Mouse (Mus musculus) heart, embryonic 11.5 days (tissue): ENCODE data around the gene Pcsk4. TPM values are rescaled to one million over a fixed set of nuclear protein-coding genes. Genes with fewer than 3 reads are reported as not detected.

Experiments
- ATAC-seq: fragments of 200-750 bp; cut with Nextera tagmentation; replicated peaks from 2 replicates; pipeline ENCODE4 v1.8.0; 2017; ENCODE audit warnings: moderate library complexity; ENCODE audit not compliant: insufficient number of reproducible peaks, low FRiP score, low TSS enrichment
- H3K27ac ChIP-seq: fragments of 300-500 bp; sonication (generic); 2 replicates; pipeline ENCODE4 v1.5.1; 2014; ENCODE audit warnings: mild to moderate bottlenecking, low read depth, low read length
- H3K27me3 ChIP-seq: fragments of 300-500 bp; sonication (generic); 2 replicates; pipeline ENCODE4 v1.6.1; 2014; ENCODE audit warnings: mild to moderate bottlenecking, low read length, mixed read lengths; ENCODE audit not compliant: control insufficient read depth, insufficient read depth
- H3K36me3 ChIP-seq: fragments of 300-500 bp; sonication (generic); 2 replicates; pipeline ENCODE4 v1.6.1; 2014; ENCODE audit warnings: mild to moderate bottlenecking, low read length, moderate library complexity, mixed read lengths; ENCODE audit not compliant: control insufficient read depth, insufficient read depth
- H3K4me1 ChIP-seq: fragments of 300-500 bp; sonication (generic); 2 replicates; pipeline ENCODE4 v1.6.1; 2014; ENCODE audit warnings: low read length; ENCODE audit not compliant: control insufficient read depth, insufficient read depth
- H3K4me2 ChIP-seq: fragments of 300-500 bp; sonication (generic); 2 replicates; pipeline ENCODE4 v1.6.1; 2014; ENCODE audit warnings: mild to moderate bottlenecking, moderate library complexity
- H3K4me3 ChIP-seq: fragments of 300-500 bp; sonication (generic); 2 replicates; pipeline ENCODE4 v1.5.1; 2014; ENCODE audit warnings: low read depth, low read length
- H3K9ac ChIP-seq: fragments of 300-500 bp; sonication (generic); 2 replicates; pipeline ENCODE4 v1.6.1; 2014; ENCODE audit warnings: mild to moderate bottlenecking, low read depth, low read length, moderate library complexity
- H3K9me3 ChIP-seq: fragments of 300-500 bp; sonication (generic); replicated peaks from 2 replicates; pipeline ENCODE4 v1.6.1; 2016; ENCODE audit warnings: low read length; ENCODE audit not compliant: control insufficient read depth
- WGBS: fragments of 180-500 bp; shearing (Covaris S2); extraction: QIAGEN DNeasy Blood & Tissue Kit; methylation state at CpG from one replicate; pipeline ENCODE4 v1.1.7; 2014; ENCODE audit not compliant: insufficient replicate concordance; 5-methylcytosine and 5-hydroxymethylcytosine counted together
- polyA plus RNA-seq: library from polyadenylated mRNA; unstranded; fragments of >200 nt; fragmentation: Nextera tagmentation; extraction: Ambion mirVana; gene quantifications from 2 replicates; pipeline ENCODE4 v1.2.1, GENCODE M21; 2014

Gene Pcsk4
- polyA plus RNA-seq, 1 experiment from 2014 or later = 1.6 TPM

DNA sequence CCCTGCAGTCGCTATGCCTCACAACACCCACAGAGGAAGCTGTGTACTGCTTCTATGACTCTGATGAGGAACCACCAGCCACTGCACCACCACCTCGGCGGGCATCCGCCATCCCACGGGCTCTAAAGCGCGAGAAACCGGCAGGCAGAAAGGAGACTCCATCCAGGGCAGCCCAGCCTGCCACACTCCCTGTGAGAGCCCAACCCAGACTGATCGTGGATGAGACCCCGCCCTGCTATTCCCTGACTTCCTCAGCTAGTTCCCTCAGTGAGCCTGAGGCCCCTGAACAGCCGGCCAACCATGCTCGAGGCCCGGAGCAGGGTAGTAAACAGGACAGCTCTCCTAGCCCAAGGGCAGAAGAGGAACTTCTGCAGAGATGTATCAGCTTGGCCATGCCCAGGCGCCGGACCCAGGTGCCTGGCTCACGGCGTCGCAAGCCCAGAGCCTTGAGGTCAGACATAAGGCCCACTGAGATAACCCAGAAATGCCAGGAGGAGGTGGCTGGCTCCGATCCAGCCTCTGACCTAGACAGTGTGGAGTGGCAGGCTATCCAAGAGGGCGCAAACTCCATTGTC lies 15.6 kb downstream of the Pcsk4 start:
- Histone ChIP-seq H3K9ac (0 out of 2 replicates have a peak overlapping the region, but pooled peaks have one; percentile 0), H3K27ac (no peak overlapping the region), H3K9me3 (no peaks in the 10 kb centered on the region), H3K4me1 (peaks cover 43% of the 10 kb centered on the region), H3K4me3 (no peak overlapping the region), H3K4me2 (no peak overlapping the region), H3K27me3 (peaks cover 90% of the 10 kb centered on the region), H3K36me3 (peaks cover 3% of the 10 kb centered on the region; the same call in 1 of the 2 replicates)
- no peak for ATAC-seq
- WGBS = 37% methylated on average over 20 of the region's 20 CpGs

DNA sequence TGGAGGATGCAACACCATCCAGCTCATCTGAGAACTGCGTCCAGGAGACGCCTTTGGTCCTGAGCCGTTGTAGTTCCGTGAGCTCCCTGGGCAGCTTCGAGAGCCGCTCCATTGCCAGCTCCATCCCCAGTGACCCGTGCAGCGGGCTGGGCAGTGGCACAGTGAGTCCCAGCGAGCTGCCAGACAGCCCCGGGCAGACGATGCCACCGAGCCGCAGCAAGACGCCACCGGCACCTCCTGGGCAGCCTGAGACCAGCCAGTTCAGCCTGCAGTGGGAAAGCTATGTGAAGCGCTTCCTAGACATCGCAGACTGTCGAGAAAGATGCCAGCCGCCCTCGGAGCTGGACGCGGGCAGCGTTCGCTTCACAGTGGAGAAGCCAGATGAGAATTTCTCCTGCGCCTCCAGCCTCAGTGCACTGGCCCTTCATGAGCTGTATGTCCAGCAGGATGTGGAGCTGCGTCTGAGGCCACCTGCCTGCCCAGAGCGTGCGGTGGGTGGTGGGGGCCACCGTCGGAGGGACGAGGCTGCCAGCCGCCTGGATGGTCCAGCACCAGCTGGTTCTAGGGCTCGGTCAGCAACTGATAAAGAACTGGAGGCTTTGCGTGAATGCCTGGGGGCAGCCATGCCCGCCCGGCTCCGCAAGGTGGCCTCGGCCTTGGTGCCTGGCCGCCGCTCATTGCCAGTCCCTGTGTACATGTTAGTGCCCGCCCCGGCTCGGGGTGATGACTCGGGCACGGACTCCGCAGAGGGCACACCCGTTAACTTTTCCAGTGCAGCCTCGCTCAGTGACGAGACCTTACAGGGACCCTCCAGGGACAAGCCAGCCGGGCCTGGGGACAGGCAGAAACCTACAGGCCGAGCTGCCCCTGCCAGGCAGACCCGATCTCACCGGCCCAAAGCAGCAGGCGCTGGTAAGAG lies 16.5 kb downstream of the Pcsk4 start:
- ATAC-seq = no peak
- 0 out of 2 replicates have a peak, but pooled peaks cover 3% of the 10 kb centered on the region for H3K36me3 ChIP-seq
- H3K4me1 ChIP-seq = peaks cover 43% of the 10 kb centered on the region
- H3K27ac ChIP-seq = no peak overlapping the region
- 56% methylated on average over 54 of the region's 54 CpGs for WGBS
- H3K4me3 ChIP-seq = no peak overlapping the region
- H3K9me3 ChIP-seq = no peaks in the 10 kb centered on the region
- H3K27me3 ChIP-seq = peaks cover 90% of the 10 kb centered on the region
- no peak overlapping the region for H3K4me2 ChIP-seq
- no peak overlapping the region for H3K9ac ChIP-seq

GRCm38 (mm10) chr10:80311560-80311959 lies 17.7 kb downstream of the Pcsk4 start:
- peaks cover 32% of the 10 kb centered on the region for H3K4me1 ChIP-seq
- no peaks in the 10 kb centered on the region for H3K9me3 ChIP-seq
- peaks cover 90% of the 10 kb centered on the region for H3K27me3 ChIP-seq
- no peak overlapping the region for H3K4me3 ChIP-seq
- H3K27ac ChIP-seq = no peak overlapping the region
- ATAC-seq = no peak
- WGBS = 65% methylated on average over 16 of the region's 16 CpGs
- H3K36me3 ChIP-seq = no peaks in the 10 kb centered on the region
- H3K4me2 ChIP-seq = no peak overlapping the region
- H3K9ac ChIP-seq = no peak overlapping the region

DNA sequence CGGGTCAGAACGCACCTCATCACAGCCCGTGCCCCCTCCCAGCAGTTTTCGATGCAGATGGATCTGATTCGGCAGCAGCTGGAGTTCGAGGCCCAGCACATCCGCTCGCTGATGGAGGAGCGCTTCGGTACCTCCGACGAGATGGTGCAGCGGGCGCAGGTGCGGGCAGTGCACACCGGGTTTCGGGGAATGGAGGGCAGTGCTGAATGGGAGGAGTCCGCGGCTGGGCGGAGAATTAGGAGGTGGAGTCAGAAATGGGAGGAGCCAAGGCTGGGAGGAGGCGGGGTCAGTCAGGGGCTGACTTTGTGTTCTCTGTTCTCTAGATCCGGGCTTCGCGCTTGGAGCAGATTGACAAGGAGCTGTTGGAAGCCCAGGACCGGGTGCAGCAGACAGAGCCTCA lies 24.4 kb downstream of the Pcsk4 start:
- Histone ChIP-seq H3K9me3 (no peaks in the 10 kb centered on the region), H3K4me2 (peak overlapping the region; percentile 30; the same call in 1 of the 2 replicates), H3K4me3 (peak overlapping the region; percentile 2; the same call in 1 of the 2 replicates), H3K36me3 (no peaks in the 10 kb centered on the region), H3K27me3 (peaks cover 71% of the 10 kb centered on the region), H3K4me1 (peaks cover 6% of the 10 kb centered on the region; the same call in 1 of the 2 replicates), H3K9ac (no peak overlapping the region), H3K27ac (no peak overlapping the region)
- 6% methylated on average over 25 of the region's 25 CpGs for WGBS
- no peak; the same call in 1 of the 2 replicates for ATAC-seq

DNA sequence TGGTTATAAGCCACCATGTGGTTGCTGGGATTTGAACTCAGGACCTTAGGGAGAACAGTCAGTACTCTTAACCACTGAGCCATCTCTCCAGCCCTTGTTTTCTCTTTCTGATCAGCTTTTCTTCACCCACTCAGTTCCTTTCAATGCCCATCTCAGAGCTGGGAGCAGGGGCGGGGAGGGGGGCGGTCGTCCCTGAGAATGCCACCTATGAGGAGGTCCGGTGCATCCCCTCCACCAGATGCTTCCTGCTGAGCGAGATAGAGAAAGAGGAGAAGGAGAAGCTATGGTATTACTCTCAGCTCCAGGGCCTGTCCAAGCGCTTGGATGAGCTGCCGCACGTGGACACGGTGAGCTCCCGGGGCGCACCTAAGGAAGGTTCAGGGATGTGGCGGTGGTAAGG lies 24.8 kb downstream of the Pcsk4 start:
- no peaks in the 10 kb centered on the region for H3K9me3 ChIP-seq
- peak overlapping the region; percentile 30; the same call in 1 of the 2 replicates for H3K4me2 ChIP-seq
- H3K36me3 ChIP-seq = no peaks in the 10 kb centered on the region
- H3K9ac ChIP-seq = no peak overlapping the region
- no peak for ATAC-seq
- no peak overlapping the region for H3K27ac ChIP-seq
- H3K4me1 ChIP-seq = peaks cover 6% of the 10 kb centered on the region; the same call in 1 of the 2 replicates
- WGBS = 15% methylated on average over 12 of the region's 12 CpGs
- peak overlapping the region; percentile 2; the same call in 1 of the 2 replicates for H3K4me3 ChIP-seq
- H3K27me3 ChIP-seq = peaks cover 74% of the 10 kb centered on the region

DNA sequence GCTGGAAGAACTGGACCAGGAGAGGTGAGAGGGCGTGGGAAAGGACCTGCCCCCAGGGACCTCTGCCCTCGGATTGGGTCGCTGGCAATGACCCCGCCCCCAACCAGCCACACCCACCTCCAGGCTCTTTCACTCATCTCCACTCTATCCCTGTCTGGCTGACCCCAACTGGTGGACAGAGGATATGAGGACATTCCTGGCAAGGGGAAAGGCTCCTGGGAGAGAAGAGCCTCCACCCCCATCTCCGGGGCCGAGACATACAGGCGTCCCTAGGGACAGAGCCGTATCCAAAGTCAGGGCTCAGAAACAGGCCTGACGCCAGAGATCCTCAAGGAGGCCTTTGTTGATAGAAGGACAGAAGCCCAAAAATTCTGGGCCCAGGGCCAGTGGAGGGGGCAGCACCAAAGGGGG lies 26.8 kb downstream of the Pcsk4 start:
- WGBS = 9% methylated on average over 9 of the region's 9 CpGs
- Histone ChIP-seq H3K9me3 (no peaks in the 10 kb centered on the region), H3K4me2 (peak overlapping the region; percentile 38; the same call in 1 of the 2 replicates), H3K36me3 (no peaks in the 10 kb centered on the region), H3K4me1 (peaks cover 6% of the 10 kb centered on the region; the same call in 1 of the 2 replicates), H3K9ac (no peak overlapping the region), H3K4me3 (no peak overlapping the region), H3K27ac (no peak overlapping the region), H3K27me3 (peaks cover 81% of the 10 kb centered on the region)
- ATAC-seq = no peak

- no peaks in the 10 kb centered on the region for H3K36me3 ChIP-seq
- H3K4me2 ChIP-seq = peak overlapping the region; percentile 38; the same call in 1 of the 2 replicates
- no peak for ATAC-seq
- H3K9me3 ChIP-seq = no peaks in the 10 kb centered on the region
- H3K9ac ChIP-seq = no peak overlapping the region
- WGBS = 53% methylated on average over 5 of the region's 5 CpGs
- H3K27me3 ChIP-seq = peaks cover 81% of the 10 kb centered on the region
- no peak overlapping the region for H3K4me3 ChIP-seq
- H3K4me1 ChIP-seq = peaks cover 6% of the 10 kb centered on the region; the same call in 1 of the 2 replicates
- no peak overlapping the region for H3K27ac ChIP-seq
Observed at GRCm38 (mm10) chr10:80302082-80302355, 27.3 kb downstream of the Pcsk4 start.

DNA sequence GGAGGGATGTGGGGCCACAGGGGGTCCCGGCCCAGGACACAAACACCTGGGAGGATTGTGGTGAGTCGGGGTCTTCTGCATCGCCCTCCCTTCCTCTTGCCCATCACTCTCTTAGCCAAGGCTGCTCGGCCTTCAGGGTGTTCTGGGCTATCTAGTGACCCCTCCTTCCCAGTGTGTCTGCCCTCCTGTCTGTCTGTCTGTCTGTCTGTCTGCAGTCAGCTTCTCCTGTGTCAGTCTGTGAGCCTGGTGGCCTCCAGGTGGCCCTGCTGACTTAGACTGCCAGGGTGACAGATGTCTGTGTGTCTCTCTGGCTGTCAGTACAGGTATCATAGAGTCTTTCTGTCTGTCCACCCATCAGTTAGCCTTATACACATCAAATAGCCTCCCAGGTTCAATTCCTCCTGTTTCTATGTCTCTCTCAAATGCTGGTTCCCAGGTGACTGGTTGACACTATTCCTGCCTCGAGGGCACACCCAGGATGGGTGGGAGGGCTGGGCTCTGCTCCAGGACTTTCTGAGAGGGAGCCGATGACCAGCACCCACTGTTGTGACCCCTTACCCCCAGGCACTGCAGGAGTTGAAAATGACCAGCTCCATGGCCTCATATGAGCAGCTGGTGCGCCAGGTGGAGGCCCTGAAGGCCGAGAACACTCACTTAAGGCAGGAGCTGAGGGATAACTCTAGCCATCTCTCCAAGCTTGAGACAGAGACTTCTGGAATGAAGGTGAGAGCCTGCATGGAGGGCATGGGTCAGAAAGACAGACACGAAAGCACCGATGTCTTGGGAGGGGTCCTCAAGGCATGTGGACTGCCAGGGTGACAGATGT lies 27.8 kb downstream of the Pcsk4 start:
- Histone ChIP-seq H3K4me3 (no peak overlapping the region), H3K4me1 (peaks cover 6% of the 10 kb centered on the region; the same call in 1 of the 2 replicates), H3K36me3 (no peaks in the 10 kb centered on the region), H3K27me3 (peaks cover 80% of the 10 kb centered on the region), H3K4me2 (no peak overlapping the region), H3K9ac (no peak overlapping the region), H3K9me3 (no peaks in the 10 kb centered on the region), H3K27ac (no peak overlapping the region)
- no peak for ATAC-seq
- 69% methylated on average over 10 of the region's 10 CpGs for WGBS
